Mouse (Mus musculus) heart, adult 2 months (tissue): ENCODE data around the gene Plxnc1. TPM values are rescaled to one million over a fixed set of nuclear protein-coding genes. Genes with fewer than 3 reads are reported as not detected.

Experiments
- DNase-seq, 2 experiments: peaks; one replicate each; pipeline ENCODE4 v3.0.0; 2021
- H3K27ac ChIP-seq: fragments of 200-600 bp; 2 replicates; pipeline ENCODE4 v1.8.1; 2022
- H3K27me3 ChIP-seq: fragments of 200-500 bp; 2 replicates; pipeline ENCODE4 v1.6.1; 2012; ENCODE audit warnings: mild to moderate bottlenecking, low read length, inconsistent platforms, mixed read lengths; ENCODE audit not compliant: control insufficient read depth, insufficient read depth
- H3K36me3 ChIP-seq: fragments of 200-500 bp; 2 replicates; pipeline ENCODE4 v1.6.1; 2012; ENCODE audit warnings: low read length, inconsistent platforms; ENCODE audit not compliant: control insufficient read depth, insufficient read depth
- H3K4me1 ChIP-seq: fragments of 200-500 bp; 2 replicates; pipeline ENCODE4 v1.6.1; 2011; ENCODE audit warnings: low read length; ENCODE audit not compliant: control insufficient read depth, insufficient read depth
- H3K4me3 ChIP-seq: fragments of 200-600 bp; 2 replicates; pipeline ENCODE4 v1.8.1; 2022
- H3K79me2 ChIP-seq: fragments of 200-500 bp; replicated peaks from 2 replicates; pipeline ENCODE4 v1.6.1; 2012; ENCODE audit warnings: mild to moderate bottlenecking, inconsistent platforms, low read length, moderate library complexity, mixed read lengths; ENCODE audit not compliant: control insufficient read depth, insufficient read depth
- H3K9ac ChIP-seq: fragments of 200-500 bp; 2 replicates; pipeline ENCODE4 v1.6.1; 2012; ENCODE audit warnings: low read depth, mild to moderate bottlenecking, control low read depth, inconsistent platforms, low read length, mixed read lengths
- CTCF ChIP-seq: fragments of 200-600 bp; IDR thresholded peaks from 2 replicates; pipeline ENCODE4 v1.8.1; 2022; ENCODE audit warnings: antibody characterized with exemption, mild to moderate bottlenecking, moderate library complexity
- EP300 ChIP-seq: fragments of 200-500 bp; IDR thresholded peaks from 2 replicates; pipeline ENCODE4 v1.6.1; 2011; ENCODE audit warnings: low read depth, low read length, control low read depth; ENCODE audit not compliant: insufficient read depth
- POLR2A ChIP-seq: fragments of 200-500 bp; IDR thresholded peaks from 2 replicates; pipeline ENCODE4 v1.6.1; 2011; ENCODE audit warnings: mild to moderate bottlenecking, low read depth, low read length, control low read depth; ENCODE audit not compliant: insufficient read depth
- WGBS: fragments of 180-500 bp; shearing (Covaris S2); methylation state at CpG from one replicate; pipeline ENCODE4 v1.1.7; 2018; 5-methylcytosine and 5-hydroxymethylcytosine counted together
- intact Hi-C: fragments of 180-260 bp; cut with DNase I; formaldehyde crosslinking; loops from one replicate; pipeline ENCODE4 v1.15.1; 2025
- polyA plus RNA-seq: library from polyadenylated mRNA; depleted of rRNA; stranded (reverse); fragments of >200 nt; gene quantifications from 2 replicates; pipeline ENCODE4 v1.2.3, GENCODE M21; 2012
- total RNA-seq, 2 experiments: library from RNA; stranded (reverse); gene quantifications; 2 replicates each; pipeline ENCODE4 v1.2.3; 2021

Gene Plxnc1
- total and polyA plus RNA-seq, 3 experiments: 0.84 to 2.3 (median 2.0) TPM

- H3K27me3 ChIP-seq: no peaks in the 10 kb centered on the region
- H3K9ac ChIP-seq: no peak overlapping the region
- no peak for TF ChIP-seq CTCF
- TF ChIP-seq EP300: no peak
- no peak for TF ChIP-seq POLR2A
- H3K36me3 ChIP-seq: no peaks in the 10 kb centered on the region
- H3K4me1 ChIP-seq: no peaks in the 10 kb centered on the region
- WGBS: 81% methylated on average over 6 of the region's 6 CpGs
- no peak overlapping the region for H3K4me3 ChIP-seq
- no peaks in the 10 kb centered on the region for H3K79me2 ChIP-seq
- intact Hi-C loops: no loop called here
- H3K27ac ChIP-seq: no peak overlapping the region
- DNase-seq: no peak
Measured at GRCm38 (mm10) chr10:94844692-94845091, 99.9 kb downstream of the Plxnc1 start.

- no peak overlapping the region for H3K27ac ChIP-seq
- no peaks in the 10 kb centered on the region for H3K4me1 ChIP-seq
- H3K79me2 ChIP-seq: no peaks in the 10 kb centered on the region
- H3K4me3 ChIP-seq: no peak overlapping the region
- H3K27me3 ChIP-seq: no peaks in the 10 kb centered on the region
- H3K9ac ChIP-seq: no peak overlapping the region
- TF ChIP-seq POLR2A: no peak
- TF ChIP-seq EP300: no peak
- TF ChIP-seq CTCF: no peak
- 63% methylated on average over 9 of the region's 9 CpGs for WGBS
- H3K36me3 ChIP-seq: no peaks in the 10 kb centered on the region
- DNase-seq: no peak
- intact Hi-C loops: no loop called here
Measured at GRCm38 (mm10) chr10:94835874-94836273, 108.8 kb downstream of the Plxnc1 start.

DNA sequence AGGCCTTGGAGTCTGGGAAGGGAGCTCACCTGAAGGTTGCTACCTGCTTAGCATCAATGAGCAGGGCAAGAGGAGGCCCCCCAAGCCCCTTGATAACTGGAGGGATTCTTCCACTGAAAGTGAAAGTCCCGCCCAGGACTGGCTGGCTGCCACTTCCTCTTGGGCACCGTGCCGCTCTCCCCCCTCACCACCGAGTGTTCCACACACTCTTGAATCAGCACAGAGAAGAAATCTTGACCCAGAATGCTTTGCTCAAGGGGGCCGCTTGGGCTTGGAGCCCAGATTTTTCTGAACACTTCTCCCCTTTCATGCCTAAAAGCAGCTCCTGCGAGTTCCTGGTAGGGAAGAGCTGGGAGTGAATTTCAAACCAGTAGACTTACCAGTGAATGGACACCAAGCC lies 115.2 kb downstream of the Plxnc1 start:
- Histone ChIP-seq H3K27ac (no peak overlapping the region; the same call in 1 of the 2 replicates), H3K4me1 (no peaks in the 10 kb centered on the region), H3K79me2 (no peaks in the 10 kb centered on the region), H3K9ac (no peak overlapping the region), H3K36me3 (no peaks in the 10 kb centered on the region), H3K4me3 (peak overlapping the region; percentile 33), H3K27me3 (no peaks in the 10 kb centered on the region)
- WGBS: 3% methylated on average over 6 of the region's 6 CpGs
- peak; percentile 86 to 87 for DNase-seq
- intact Hi-C loops: loop anchor here (10.0 kb wide), 1 partner anchor 115 kb away; the partner anchor contains the start of gene Plxnc1
- TF ChIP-seq CTCF (no peak), EP300 (no peak), POLR2A (no peak)

GRCm38 (mm10) chr10:94828734-94829230 lies 115.9 kb downstream of the Plxnc1 start:
- H3K4me1 ChIP-seq: no peaks in the 10 kb centered on the region
- no peak overlapping the region for H3K9ac ChIP-seq
- H3K27ac ChIP-seq: no peak overlapping the region; the same call in 1 of the 2 replicates
- H3K27me3 ChIP-seq: no peaks in the 10 kb centered on the region
- H3K79me2 ChIP-seq: no peaks in the 10 kb centered on the region
- no peak overlapping the region; the same call in 1 of the 2 replicates for H3K4me3 ChIP-seq
- DNase-seq: no peak
- TF ChIP-seq CTCF (no peak), EP300 (no peak), POLR2A (no peak)
- intact Hi-C loops: loop anchor here (10.0 kb wide), 1 partner anchor 116 kb away; the partner anchor contains the start of gene Plxnc1
- WGBS: 92% methylated on average over 7 of the region's 7 CpGs
- H3K36me3 ChIP-seq: no peaks in the 10 kb centered on the region

DNA sequence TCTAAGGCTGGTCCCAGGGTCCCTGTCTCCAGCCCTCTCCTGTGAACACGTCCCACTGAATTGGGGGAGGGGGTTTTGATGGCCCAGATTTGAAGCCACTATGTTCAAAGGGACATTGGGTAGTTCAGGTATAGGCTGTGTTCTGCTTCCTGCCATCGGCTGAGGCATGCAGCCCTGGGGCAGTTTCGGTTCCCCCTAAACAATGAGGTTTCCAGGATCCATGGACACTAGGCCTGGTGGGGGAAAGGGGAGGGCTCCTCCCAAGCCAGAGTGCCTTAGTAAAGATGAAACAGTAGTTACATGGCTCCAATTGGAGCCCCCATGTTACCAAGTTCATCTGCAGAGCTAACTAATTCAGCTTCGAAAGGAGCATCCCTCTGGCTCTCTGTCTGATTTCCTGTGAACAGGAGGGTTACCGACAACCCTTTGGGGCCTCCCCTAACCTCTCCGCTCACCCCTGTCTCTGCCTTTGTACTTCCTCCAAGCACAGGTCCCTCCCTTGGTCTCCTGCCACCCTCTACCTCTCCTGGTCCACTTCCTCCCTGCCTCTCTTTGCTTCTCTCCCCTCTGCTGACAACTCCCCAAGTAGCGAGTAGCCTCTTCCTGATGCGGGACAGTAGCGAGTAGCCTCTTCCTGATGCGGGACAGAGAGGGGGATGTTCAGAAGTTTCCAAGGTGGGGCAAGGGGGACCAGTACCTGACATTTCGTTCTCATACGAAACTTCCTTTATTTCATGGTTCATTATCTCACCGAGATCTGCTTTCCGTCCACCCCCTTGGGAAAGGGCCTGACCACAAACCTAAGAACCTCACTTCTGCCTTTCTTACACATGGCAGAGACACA lies 116.5 kb downstream of the Plxnc1 start:
- no peak for TF ChIP-seq POLR2A
- TF ChIP-seq CTCF: no peak
- intact Hi-C loops: loop anchor here (10.0 kb wide), 1 partner anchor 117 kb away; the partner anchor contains the start of gene Plxnc1
- Histone ChIP-seq H3K4me3 (no peak overlapping the region), H3K27ac (no peak overlapping the region), H3K79me2 (no peaks in the 10 kb centered on the region), H3K36me3 (no peaks in the 10 kb centered on the region), H3K9ac (no peak overlapping the region), H3K4me1 (no peaks in the 10 kb centered on the region), H3K27me3 (no peaks in the 10 kb centered on the region)
- 84% methylated on average over 14 of the region's 14 CpGs for WGBS
- peak in 1 of 2 experiments; percentile 47 for DNase-seq

DNA sequence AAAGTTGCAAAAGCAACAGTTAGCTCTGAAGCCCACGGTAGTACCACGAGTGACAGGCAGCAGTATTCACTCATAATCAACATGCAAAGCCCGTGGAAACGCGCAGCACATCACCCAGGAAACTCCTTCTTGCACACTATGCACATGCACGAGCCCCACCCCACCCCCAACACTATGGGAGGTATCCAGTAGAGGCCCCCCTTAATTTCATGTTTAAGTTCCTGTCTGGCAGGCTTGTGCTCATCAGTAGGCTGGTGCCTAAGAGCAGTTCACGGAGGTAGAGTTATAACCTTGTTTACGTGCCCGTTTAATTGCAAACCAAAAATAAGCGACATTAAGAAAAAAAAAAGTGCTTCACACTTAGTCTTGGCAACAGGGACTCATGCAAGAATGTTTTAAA lies 117.3 kb downstream of the Plxnc1 start:
- Histone ChIP-seq H3K9ac (no peak overlapping the region), H3K4me3 (no peak overlapping the region), H3K27ac (no peak overlapping the region), H3K36me3 (no peaks in the 10 kb centered on the region), H3K4me1 (no peaks in the 10 kb centered on the region), H3K79me2 (no peaks in the 10 kb centered on the region), H3K27me3 (no peaks in the 10 kb centered on the region)
- intact Hi-C loops: loop anchor here (10.0 kb wide), 1 partner anchor 117 kb away; the partner anchor contains the start of gene Plxnc1
- DNase-seq: no peak
- 87% methylated on average over 10 of the region's 10 CpGs for WGBS
- TF ChIP-seq CTCF (no peak), POLR2A (no peak), EP300 (no peak)
